Mouse (Mus musculus): ENCODE data around the gene Zbed3. TPM values are rescaled to one million over a fixed set of nuclear protein-coding genes. Genes with fewer than 3 reads are reported as not detected.

The Zbed3 gene
- 4.2 TPM for polyA plus RNA-seq (2017; shearing (Covaris generic))

DNA sequence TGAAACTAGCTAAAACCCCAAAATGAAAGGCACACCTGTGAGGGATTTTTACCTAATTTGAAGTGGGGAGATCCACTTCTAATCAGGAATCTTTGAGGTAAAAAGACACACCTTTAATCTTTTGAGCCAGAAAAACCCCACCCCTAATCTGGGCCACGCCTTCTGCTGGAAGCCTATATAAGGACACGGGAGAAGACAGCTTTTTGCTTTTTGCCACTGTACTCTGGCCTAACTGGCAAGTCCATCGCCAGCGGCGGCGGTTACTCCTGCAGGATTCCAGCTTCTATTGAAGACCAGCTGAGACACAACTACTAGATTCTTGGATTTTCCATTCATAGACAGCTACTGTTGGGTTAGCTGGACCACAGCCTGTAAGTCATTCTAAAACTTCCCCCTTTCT is at the start of gene Zbed3:
Zbed3 (plus strand) TSS at position 213 of the 400 bp plus-strand sequence.

GRCm38 (mm10) chr13:95374701-95375553 is 51.5 kb downstream of the Zbed3 start, which contains the start of gene Aggf1:
Gene Aggf1 (minus strand): TSS chr13:95375352.

Other genes with a start within 250 kb of the Zbed3 start
- gene Pde8b, start 73.3 kb upstream of the Zbed3 start, polyA plus RNA-seq (2017; shearing (Covaris generic)) = 0.17 TPM
- gene Aggf1, start 51.7 kb downstream of the Zbed3 start, polyA plus RNA-seq (2017; shearing (Covaris generic)) = 42.9 TPM
- not detected for gene Crhbp, start 121.3 kb downstream of the Zbed3 start, polyA plus RNA-seq (2017; shearing (Covaris generic))
- not detected for gene S100z, start 155.1 kb downstream of the Zbed3 start, polyA plus RNA-seq (2017; shearing (Covaris generic))
- gene F2rl1, start 201.6 kb downstream of the Zbed3 start, polyA plus RNA-seq (2017; shearing (Covaris generic)) = 17.1 TPM

Data from effector memory CD4-positive, alpha-beta T cell, adult 5 months (primary cell).